Mouse (Mus musculus): ENCODE results near the gene Ncoa1. TPM values are rescaled to one million over a fixed set of nuclear protein-coding genes. Genes with fewer than 3 reads are reported as not detected.
A peak's percentile ranks its signal among the peaks of the same experiment; 100 is the strongest.

The Ncoa1 gene
- total and polyA plus RNA-seq, 3 experiments: 36.0 to 65.0 (median 45.0) TPM

- H3K27me3 ChIP-seq (ENCODE audit: control insufficient read depth in 1 of 2, insufficient read depth in 2 of 2, low read length in 2 of 2): no peaks in the 10 kb centered on the region
- no peaks in the 10 kb centered on the region for H3K9me3 ChIP-seq (replicated peaks; ENCODE audit: insufficient read depth, low read length)
- no peak for DNase-seq (ENCODE audit: low read depth, low spot score)
- H3K9ac ChIP-seq (ENCODE audit: control insufficient read depth, low read depth, low read length, poor library complexity, severe bottlenecking): no peak overlapping the region
- H3K79me2 ChIP-seq (ENCODE audit: control insufficient read depth, insufficient read depth, low read length, poor library complexity): peaks cover 63% of the 10 kb centered on the region
- no peak for TF ChIP-seq BHLHE40 (IDR thresholded peaks at IDR 0.05; ENCODE audit: borderline replicate concordance, low read depth, low read length)
- TF ChIP-seq EP300 (IDR thresholded peaks at IDR 0.05; ENCODE audit: low read depth in 1 of 2, low read length in 2 of 2): no peak
- TF ChIP-seq TBP (IDR thresholded peaks at IDR 0.05; ENCODE audit: low read depth, low read length): no peak
- no peak for TF ChIP-seq RAD21 (IDR thresholded peaks at IDR 0.05; ENCODE audit: low read depth, low read length)
- no peak for TF ChIP-seq MAZ (IDR thresholded peaks at IDR 0.05; ENCODE audit: low read depth, low read length)
- TF ChIP-seq ZMIZ1 (IDR thresholded peaks at IDR 0.05; ENCODE audit: low read depth, low read length): no peak
- TF ChIP-seq E2F4 (IDR thresholded peaks at IDR 0.05; ENCODE audit: borderline replicate concordance, low read depth, low read length): no peak
- TF ChIP-seq UBTF (IDR thresholded peaks at IDR 0.05; ENCODE audit: borderline replicate concordance, insufficient read depth, low read depth, low read length): no peak
- TF ChIP-seq RCOR1 (IDR thresholded peaks at IDR 0.05; ENCODE audit: low read depth, low read length): no peak
- TF ChIP-seq CHD1 (IDR thresholded peaks at IDR 0.05; ENCODE audit: low read depth, low read length): no peak
- peaks cover 14 to 23% of the 10 kb centered on the region in 2 experiments for H3K36me3 ChIP-seq (ENCODE audit: control insufficient read depth in 1 of 2, insufficient read depth in 2 of 2, low read length in 2 of 2)
- peaks cover 0 to 9% of the 10 kb centered on the region in 2 experiments for H3K4me1 ChIP-seq (ENCODE audit: control insufficient read depth in 1 of 2, insufficient read depth in 2 of 2, low read length in 2 of 2)
- no peak overlapping the region for H3K27ac ChIP-seq (ENCODE audit: control insufficient read depth, low read depth, low read length)
- no peak overlapping the region for H3K4me3 ChIP-seq (ENCODE audit: control insufficient read depth in 1 of 2, insufficient read depth in 1 of 2, low read depth in 2 of 2, low read length in 2 of 2)
These were observed 14.6 kb downstream of the Ncoa1 start for GRCm38 (mm10) chr12:4462420-4462819.

GRCm38 (mm10) chr12:4460990-4461389 is 16.0 kb downstream of the Ncoa1 start:
- H3K27ac ChIP-seq (ENCODE audit: control insufficient read depth, low read depth, low read length): no peak overlapping the region
- H3K4me1 ChIP-seq (ENCODE audit: control insufficient read depth in 1 of 2, insufficient read depth in 2 of 2, low read length in 2 of 2): peaks cover 6 to 12% of the 10 kb centered on the region in 2 experiments
- DNase-seq (ENCODE audit: low read depth, low spot score): peak; percentile 57
- peaks cover 14 to 32% of the 10 kb centered on the region in 2 experiments for H3K36me3 ChIP-seq (ENCODE audit: control insufficient read depth in 1 of 2, insufficient read depth in 2 of 2, low read length in 2 of 2)
- no peaks in the 10 kb centered on the region for H3K27me3 ChIP-seq (ENCODE audit: control insufficient read depth in 1 of 2, insufficient read depth in 2 of 2, low read length in 2 of 2)
- H3K4me3 ChIP-seq (ENCODE audit: control insufficient read depth in 1 of 2, insufficient read depth in 1 of 2, low read depth in 2 of 2, low read length in 2 of 2): no peak overlapping the region
- no peaks in the 10 kb centered on the region for H3K9me3 ChIP-seq (replicated peaks; ENCODE audit: insufficient read depth, low read length)
- peaks cover 68% of the 10 kb centered on the region for H3K79me2 ChIP-seq (ENCODE audit: control insufficient read depth, insufficient read depth, low read length, poor library complexity)
- no peak overlapping the region for H3K9ac ChIP-seq (ENCODE audit: control insufficient read depth, low read depth, low read length, poor library complexity, severe bottlenecking)
- TF ChIP-seq KAT2A (conservative IDR thresholded peaks at IDR 0.05; ENCODE audit: low read depth, low read length) (no peak), E2F4 (IDR thresholded peaks at IDR 0.05; ENCODE audit: borderline replicate concordance, low read depth, low read length) (no peak), ETS1 (IDR thresholded peaks at IDR 0.05; ENCODE audit: low read depth, low read length) (no peak), ZMIZ1 (IDR thresholded peaks at IDR 0.05; ENCODE audit: low read depth, low read length) (no peak), ZKSCAN1 (IDR thresholded peaks at IDR 0.05; ENCODE audit: low read depth, low read length) (no peak), USF1 (IDR thresholded peaks at IDR 0.05; ENCODE audit: low read depth, low read length) (no peak), RAD21 (IDR thresholded peaks at IDR 0.05; ENCODE audit: low read depth, low read length) (peak; percentile 32), ZC3H11A (IDR thresholded peaks at IDR 0.05; ENCODE audit: low read depth, low read length) (no peak), UBTF (IDR thresholded peaks at IDR 0.05; ENCODE audit: borderline replicate concordance, insufficient read depth, low read depth, low read length) (no peak), SMC3 (IDR thresholded peaks at IDR 0.05; ENCODE audit: low read depth, low read length) (peak; percentile 59), MAFK (IDR thresholded peaks at IDR 0.05; ENCODE audit: borderline replicate concordance, low read depth, low read length) (no peak), CTCF (IDR thresholded peaks at IDR 0.05 in 2 of 3, conservative IDR thresholded peaks at IDR 0.05 in 1 of 3; ENCODE audit: control insufficient read depth in 1 of 3, insufficient read depth in 1 of 3, low read depth in 2 of 3, low read length in 3 of 3, poor library complexity in 1 of 3, severe bottlenecking in 1 of 3) (peak; percentile 25 to 68 (median 52)), MAZ (IDR thresholded peaks at IDR 0.05; ENCODE audit: low read depth, low read length) (no peak), POLR2A (IDR thresholded peaks at IDR 0.05; ENCODE audit: control insufficient read depth in 1 of 2, insufficient read depth in 1 of 2, low read depth in 1 of 2, low read length in 2 of 2, poor library complexity in 1 of 2) (no peak), MYC (IDR thresholded peaks at IDR 0.05; ENCODE audit: low read depth, low read length) (no peak), MEF2A (IDR thresholded peaks at IDR 0.05; ENCODE audit: extremely low read depth, insufficient replicate concordance, low read depth, low read length, poor library complexity, severe bottlenecking) (no peak), TCF12 (IDR thresholded peaks at IDR 0.05; ENCODE audit: low read depth, low read length) (no peak), RCOR1 (IDR thresholded peaks at IDR 0.05; ENCODE audit: low read depth, low read length) (no peak), EP300 (IDR thresholded peaks at IDR 0.05; ENCODE audit: low read depth in 1 of 2, low read length in 2 of 2) (no peak), POLR2AphosphoS2 (IDR thresholded peaks at IDR 0.05; ENCODE audit: low read length) (no peak), BHLHE40 (IDR thresholded peaks at IDR 0.05; ENCODE audit: borderline replicate concordance, low read depth, low read length) (no peak), TBP (IDR thresholded peaks at IDR 0.05; ENCODE audit: low read depth, low read length) (no peak)

Measured in MEL (cell line).